Mouse (Mus musculus) liver, embryonic 15.5 days (tissue): Measurements from ENCODE around the gene Olfr168. TPM values are rescaled to one million over a fixed set of nuclear protein-coding genes. Genes with fewer than 3 reads are reported as not detected.
"Not testable (repeated sequence)": the region's sequence is repeated elsewhere in the genome, so short reads cannot be mapped to it uniquely, and the experiment has no call there.

ENCODE experiments used
- ATAC-seq: fragments of 200-750 bp; cut with Nextera tagmentation; 2 replicates; pipeline ENCODE4 v1.8.0; 2017; ENCODE audit warnings: moderate number of reproducible peaks, mild to moderate bottlenecking, moderate library complexity; ENCODE audit not compliant: insufficient read depth
- H3K27ac ChIP-seq: fragments of 300-500 bp; sonication (generic); replicated peaks from 2 replicates; pipeline ENCODE4 v1.5.1; 2015; ENCODE audit warnings: mild to moderate bottlenecking, inconsistent platforms
- H3K27me3 ChIP-seq: fragments of 300-500 bp; sonication (generic); 2 replicates; pipeline ENCODE4 v1.6.1; 2015; ENCODE audit warnings: mild to moderate bottlenecking, inconsistent platforms
- H3K36me3 ChIP-seq: fragments of 300-500 bp; sonication (generic); replicated peaks from 2 replicates; pipeline ENCODE4 v1.6.1; 2015; ENCODE audit warnings: moderate library complexity, mild to moderate bottlenecking, inconsistent platforms
- H3K4me1 ChIP-seq: fragments of 300-500 bp; sonication (generic); replicated peaks from 2 replicates; pipeline ENCODE4 v1.6.1; 2015; ENCODE audit warnings: inconsistent platforms
- H3K4me2 ChIP-seq: fragments of 300-500 bp; sonication (generic); 2 replicates; pipeline ENCODE4 v1.6.1; 2015; ENCODE audit warnings: moderate library complexity, mild to moderate bottlenecking, inconsistent platforms
- H3K4me3 ChIP-seq: fragments of 300-500 bp; sonication (generic); replicated peaks from 2 replicates; pipeline ENCODE4 v1.5.1; 2015; ENCODE audit warnings: mild to moderate bottlenecking, inconsistent platforms
- H3K9ac ChIP-seq: fragments of 300-500 bp; sonication (generic); 2 replicates; pipeline ENCODE4 v1.6.1; 2015; ENCODE audit warnings: moderate library complexity, mild to moderate bottlenecking, inconsistent platforms
- H3K9me3 ChIP-seq: fragments of 300-500 bp; sonication (generic); replicated peaks from 2 replicates; pipeline ENCODE4 v1.6.1; 2016; ENCODE audit warnings: inconsistent platforms
- WGBS: fragments of 180-500 bp; shearing (Covaris S2); methylation state at CpG from one replicate; pipeline ENCODE4 v1.1.7; 2015; ENCODE audit warnings: mixed read lengths; ENCODE audit not compliant: insufficient replicate concordance; 5-methylcytosine and 5-hydroxymethylcytosine counted together
- polyA plus RNA-seq: library from polyadenylated mRNA; unstranded; fragments of >200 nt; fragmentation: Nextera tagmentation; extraction: Ambion mirVana; gene quantifications from 2 replicates; pipeline ENCODE4 v1.2.1, GENCODE M21; 2015

Olfr168 gene
- polyA plus RNA-seq = not detected in 2 replicates

GRCm38 (mm10) chr16:19535455-19535854 lies at the start of gene Olfr168:
TSS of gene Olfr168 (minus strand) at chr16:19535555.
- no peaks in the 10 kb centered on the region for H3K36me3 ChIP-seq
- H3K4me1 ChIP-seq = no peaks in the 10 kb centered on the region
- no peak within 1 kb of the TSS for H3K4me2 ChIP-seq
- no peak within 1 kb of the TSS for H3K4me3 ChIP-seq
- H3K27ac ChIP-seq = no peak within 1 kb of the TSS
- no peaks in the 10 kb centered on the region for H3K27me3 ChIP-seq
- H3K9me3 ChIP-seq = no peaks in the 10 kb centered on the region
- no peak within 1 kb of the TSS for H3K9ac ChIP-seq
- no peak for ATAC-seq

- H3K27ac ChIP-seq, H3K9me3 ChIP-seq, ATAC-seq, H3K4me3 ChIP-seq, H3K4me2 ChIP-seq, H3K4me1 ChIP-seq, H3K36me3 ChIP-seq, H3K9ac ChIP-seq, H3K27me3 ChIP-seq: not testable (repeated sequence)
- WGBS = 70% methylated on average over 2 of the region's 2 CpGs
These were observed 36.4 kb upstream of the Olfr168 start, which contains the start of gene Olfr169 for GRCm38 (mm10) chr16:19571709-19572108. TSS of gene Olfr169 (minus strand) at chr16:19571809.

GRCm38 (mm10) chr16:19553429-19553828 lies 18.1 kb upstream of the Olfr168 start:
- not testable (repeated sequence) for H3K27me3 ChIP-seq, H3K4me3 ChIP-seq, H3K4me1 ChIP-seq, H3K9ac ChIP-seq, H3K27ac ChIP-seq, ATAC-seq, H3K4me2 ChIP-seq, H3K36me3 ChIP-seq, H3K9me3 ChIP-seq
- WGBS = 72% methylated on average over 7 of the region's 7 CpGs

GRCm38 (mm10) chr16:19552246-19552645 lies 16.9 kb upstream of the Olfr168 start:
- H3K27ac ChIP-seq, H3K4me1 ChIP-seq, H3K36me3 ChIP-seq, H3K9me3 ChIP-seq, ATAC-seq, H3K9ac ChIP-seq, H3K4me2 ChIP-seq, H3K27me3 ChIP-seq, H3K4me3 ChIP-seq: not testable (repeated sequence)
- 76% methylated on average over 3 of the region's 3 CpGs for WGBS

- Histone ChIP-seq H3K4me3 (no peak within 1 kb of the TSS), H3K9ac (no peak within 1 kb of the TSS), H3K4me1 (no peaks in the 10 kb centered on the region), H3K27ac (no peak within 1 kb of the TSS), H3K36me3 (no peaks in the 10 kb centered on the region), H3K4me2 (no peak within 1 kb of the TSS), H3K9me3 (no peaks in the 10 kb centered on the region), H3K27me3 (no peaks in the 10 kb centered on the region)
- WGBS = 58% methylated on average over 2 of the region's 2 CpGs
- no peak for ATAC-seq
These were observed 13.2 kb downstream of the Olfr168 start, which contains the start of gene Olfr167 for GRCm38 (mm10) chr16:19522166-19522565. TSS of gene Olfr167 (minus strand) at chr16:19522266.

- ATAC-seq = no peak
- no peaks in the 10 kb centered on the region for H3K27me3 ChIP-seq
- no peak within 1 kb of the TSS for H3K27ac ChIP-seq
- H3K4me3 ChIP-seq = no peak within 1 kb of the TSS
- no peaks in the 10 kb centered on the region for H3K4me1 ChIP-seq
- no peak within 1 kb of the TSS for H3K9ac ChIP-seq
- H3K9me3 ChIP-seq = no peaks in the 10 kb centered on the region
- no peaks in the 10 kb centered on the region for H3K36me3 ChIP-seq
- H3K4me2 ChIP-seq = no peak within 1 kb of the TSS
These were observed 52.0 kb downstream of the Olfr168 start, which contains the start of gene Olfr166 for GRCm38 (mm10) chr16:19483394-19483793. TSS of gene Olfr166 (plus strand) at chr16:19483694.

Other genes starting within 250 kb of the Olfr168 start
- not detected in 2 replicates for gene Olfr164, start 221.5 kb downstream of the Olfr168 start, polyA plus RNA-seq
- gene Olfr165, start 112.4 kb downstream of the Olfr168 start, polyA plus RNA-seq = not detected in 2 replicates
- not detected in 2 replicates for gene Olfr166, start 51.9 kb downstream of the Olfr168 start, polyA plus RNA-seq
- gene Olfr167, start 13.3 kb downstream of the Olfr168 start, polyA plus RNA-seq = not detected in 2 replicates
- not detected in 2 replicates for gene Olfr169, start 36.3 kb upstream of the Olfr168 start, polyA plus RNA-seq
- gene Olfr170, start 76.3 kb upstream of the Olfr168 start, polyA plus RNA-seq = not detected in 2 replicates
- gene Olfr171, start 94.4 kb upstream of the Olfr168 start, polyA plus RNA-seq = not detected in 2 replicates
- not detected in 2 replicates for gene Lamp3, start 170.8 kb upstream of the Olfr168 start, polyA plus RNA-seq
- gene B3gnt5, start 224.7 kb upstream of the Olfr168 start, polyA plus RNA-seq = 0.37 and 0.59 TPM in 2 replicates